Mouse (Mus musculus) limb, embryonic 10.5 days (tissue): Measurements from ENCODE around the gene Aph1a. TPM values are rescaled to one million over a fixed set of nuclear protein-coding genes. Genes with fewer than 3 reads are reported as not detected.
A peak's percentile ranks its signal among the peaks of the same experiment; 100 is the strongest.
"Not testable (repeated sequence)": the region's sequence is repeated elsewhere in the genome, so short reads cannot be mapped to it uniquely, and the experiment has no call there.

Experiments used
- DNase-seq: peaks from one replicate; pipeline ENCODE4 v3.0.0-alpha.2; 2017; ENCODE audit warnings: low spot score
- H3K27ac ChIP-seq: fragments of 300-500 bp; sonication (generic); 2 replicates; pipeline ENCODE4 v1.5.1; 2016; ENCODE audit warnings: mild to moderate bottlenecking
- H3K27me3 ChIP-seq: fragments of 300-500 bp; sonication (generic); 2 replicates; pipeline ENCODE4 v1.6.1; 2016; ENCODE audit warnings: low read depth, mild to moderate bottlenecking; ENCODE audit not compliant: poor library complexity, severe bottlenecking
- H3K36me3 ChIP-seq: fragments of 300-500 bp; sonication (generic); 2 replicates; pipeline ENCODE4 v1.6.1; 2016; ENCODE audit warnings: mild to moderate bottlenecking, moderate library complexity
- H3K4me1 ChIP-seq: fragments of 300-500 bp; sonication (generic); 2 replicates; pipeline ENCODE4 v1.6.1; 2016
- H3K4me3 ChIP-seq: fragments of 300-500 bp; sonication (generic); 2 replicates; pipeline ENCODE4 v1.5.1; 2016; ENCODE audit warnings: mild to moderate bottlenecking, moderate library complexity
- H3K9me3 ChIP-seq: fragments of 300-500 bp; sonication (generic); replicated peaks from 2 replicates; pipeline ENCODE4 v1.6.1; 2016; ENCODE audit warnings: mild to moderate bottlenecking
- WGBS: fragments of 180-500 bp; shearing (Covaris S2); methylation state at CpG from one replicate; pipeline ENCODE4 v1.1.7; 2016; 5-methylcytosine and 5-hydroxymethylcytosine counted together
- polyA plus RNA-seq: library from polyadenylated mRNA; unstranded; fragments of >200 nt; fragmentation: Nextera tagmentation; extraction: Ambion mirVana; gene quantifications from 2 replicates; pipeline ENCODE4 v1.2.1, GENCODE M21; 2016

The Aph1a gene
- polyA plus RNA-seq, 1 experiment from 2014 or later: 24.3 TPM

DNA sequence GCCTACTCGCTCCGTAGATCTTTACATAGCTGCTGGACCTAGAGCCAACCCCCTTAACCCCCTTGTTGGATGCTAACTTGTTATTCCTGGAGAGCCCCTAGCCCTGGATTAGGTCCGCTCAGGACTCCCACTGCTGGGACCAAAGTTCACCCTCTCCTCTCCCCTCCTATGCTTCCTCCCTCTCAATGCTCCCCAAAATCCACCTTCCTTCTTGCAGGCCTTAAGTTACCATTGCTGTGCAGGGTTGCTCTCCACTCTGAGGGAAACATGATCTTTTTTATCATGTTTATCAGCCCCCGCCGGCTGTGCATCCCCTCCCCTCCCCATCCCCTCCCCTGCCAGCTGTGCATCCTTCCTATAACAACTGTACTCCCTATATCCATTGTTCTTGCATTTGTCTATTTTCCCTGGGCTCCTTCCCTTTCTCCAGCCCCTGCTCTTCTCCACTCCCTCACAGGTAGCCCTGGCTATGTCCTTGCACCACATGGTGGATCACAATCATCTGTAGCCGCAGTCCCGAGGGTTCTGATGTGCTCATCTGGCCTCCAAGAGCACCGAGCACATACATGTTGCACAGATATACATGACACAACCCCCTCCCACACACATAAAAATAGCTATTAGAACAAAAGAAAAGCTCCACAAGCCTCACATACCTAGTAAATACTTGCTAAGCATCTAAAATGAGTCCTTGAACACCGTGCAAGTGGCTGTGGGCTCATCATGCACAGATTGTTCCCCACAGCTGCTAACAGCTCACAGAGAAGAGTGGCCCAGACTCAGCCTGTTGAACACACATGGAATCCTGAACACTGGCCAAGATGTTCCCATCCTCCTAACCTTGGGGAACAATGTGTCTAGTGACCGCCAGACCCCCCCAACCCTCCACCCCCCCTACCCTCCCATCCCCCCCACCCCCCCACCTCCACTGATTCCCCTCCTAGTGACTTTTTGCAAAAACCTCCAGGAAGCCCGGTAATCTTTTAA lies 1.4 kb upstream of the Aph1a start:
- 35% methylated on average over 11 of the region's 11 CpGs for WGBS
- DNase-seq: no peak
- Histone ChIP-seq H3K27me3 (no peaks in the 10 kb centered on the region), H3K9me3 (no peaks in the 10 kb centered on the region), H3K4me3 (peak overlapping the region; percentile 39), H3K27ac (peak overlapping the region; percentile 78), H3K36me3 (peaks cover 6% of the 10 kb centered on the region; the same call in 1 of the 2 replicates), H3K4me1 (peaks cover 50% of the 10 kb centered on the region)

GRCm38 (mm10) chr3:95893126-95893525 lies 643 bp upstream of the Aph1a start:
- peak; percentile 39 for DNase-seq
- Histone ChIP-seq H3K9me3 (no peaks in the 10 kb centered on the region), H3K4me1 (peaks cover 50% of the 10 kb centered on the region), H3K27ac (peak overlapping the region; percentile 78), H3K4me3 (peak overlapping the region; percentile 77), H3K36me3 (peaks cover 14% of the 10 kb centered on the region), H3K27me3 (no peaks in the 10 kb centered on the region)
- 11% methylated on average over 7 of the region's 7 CpGs for WGBS

GRCm38 (mm10) chr3:95894317-95895160 lies 770 bp downstream of the Aph1a start:
- H3K4me3 ChIP-seq: peak overlapping the region; percentile 77
- 16% methylated on average over 16 of the region's 16 CpGs for WGBS
- H3K27me3 ChIP-seq: no peaks in the 10 kb centered on the region
- H3K4me1 ChIP-seq: peaks cover 46% of the 10 kb centered on the region
- H3K27ac ChIP-seq: peak overlapping the region; percentile 78
- peaks cover 28% of the 10 kb centered on the region for H3K36me3 ChIP-seq
- H3K9me3 ChIP-seq: no peaks in the 10 kb centered on the region
- peak; percentile 47 for DNase-seq

GRCm38 (mm10) chr3:95895501-95895900 lies 1.7 kb downstream of the Aph1a start:
- not testable (repeated sequence) for H3K27ac ChIP-seq, H3K9me3 ChIP-seq, DNase-seq, H3K27me3 ChIP-seq
- 0 out of 2 replicates have a peak overlapping the region, but pooled peaks have one; percentile 17 for H3K4me3 ChIP-seq
- H3K4me1 ChIP-seq: peaks cover 41% of the 10 kb centered on the region
- peaks cover 38% of the 10 kb centered on the region for H3K36me3 ChIP-seq
- WGBS: 86% methylated on average over 7 of the region's 7 CpGs

DNA sequence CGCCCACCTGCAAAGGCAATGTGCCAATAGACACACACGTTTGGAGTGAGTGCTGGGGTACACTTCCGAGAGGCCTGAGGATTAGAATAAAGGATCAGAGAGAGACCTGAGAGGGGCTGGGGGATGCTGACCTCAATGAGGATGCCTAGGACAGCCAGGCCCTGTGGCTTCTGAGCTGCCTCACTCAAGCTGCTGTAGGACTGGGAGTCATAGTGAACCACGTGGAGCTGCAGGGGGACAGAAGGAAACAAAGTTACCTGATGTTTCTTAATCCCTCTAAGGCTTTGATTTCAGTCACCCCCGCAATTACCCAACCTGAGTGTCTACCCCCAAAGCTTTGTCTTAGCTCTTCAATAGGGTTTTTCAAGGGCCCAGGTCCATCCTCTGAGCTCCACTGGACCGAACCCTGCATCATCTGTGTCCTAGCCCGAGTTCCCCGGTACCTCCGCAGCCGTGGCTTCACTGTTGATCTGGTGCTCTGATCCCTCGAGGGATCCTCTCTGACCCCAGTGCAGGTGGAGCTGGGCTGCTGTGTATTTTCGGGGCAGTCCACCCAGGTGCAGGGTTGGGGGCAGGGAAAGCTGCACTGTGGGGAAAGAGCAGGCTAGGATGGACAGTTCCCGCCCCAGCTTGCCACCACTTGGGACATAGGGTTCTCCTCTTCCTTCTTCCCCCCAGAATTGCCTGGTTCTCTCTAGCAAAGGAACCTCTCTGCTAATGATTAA lies 6.2 kb downstream of the Aph1a start:
- Histone ChIP-seq H3K9me3 (no peaks in the 10 kb centered on the region), H3K36me3 (peaks cover 56% of the 10 kb centered on the region), H3K27ac (no peak overlapping the region), H3K4me3 (no peak overlapping the region), H3K27me3 (no peaks in the 10 kb centered on the region), H3K4me1 (peaks cover 44% of the 10 kb centered on the region)
- WGBS: 83% methylated on average over 13 of the region's 13 CpGs
- DNase-seq: no peak

DNA sequence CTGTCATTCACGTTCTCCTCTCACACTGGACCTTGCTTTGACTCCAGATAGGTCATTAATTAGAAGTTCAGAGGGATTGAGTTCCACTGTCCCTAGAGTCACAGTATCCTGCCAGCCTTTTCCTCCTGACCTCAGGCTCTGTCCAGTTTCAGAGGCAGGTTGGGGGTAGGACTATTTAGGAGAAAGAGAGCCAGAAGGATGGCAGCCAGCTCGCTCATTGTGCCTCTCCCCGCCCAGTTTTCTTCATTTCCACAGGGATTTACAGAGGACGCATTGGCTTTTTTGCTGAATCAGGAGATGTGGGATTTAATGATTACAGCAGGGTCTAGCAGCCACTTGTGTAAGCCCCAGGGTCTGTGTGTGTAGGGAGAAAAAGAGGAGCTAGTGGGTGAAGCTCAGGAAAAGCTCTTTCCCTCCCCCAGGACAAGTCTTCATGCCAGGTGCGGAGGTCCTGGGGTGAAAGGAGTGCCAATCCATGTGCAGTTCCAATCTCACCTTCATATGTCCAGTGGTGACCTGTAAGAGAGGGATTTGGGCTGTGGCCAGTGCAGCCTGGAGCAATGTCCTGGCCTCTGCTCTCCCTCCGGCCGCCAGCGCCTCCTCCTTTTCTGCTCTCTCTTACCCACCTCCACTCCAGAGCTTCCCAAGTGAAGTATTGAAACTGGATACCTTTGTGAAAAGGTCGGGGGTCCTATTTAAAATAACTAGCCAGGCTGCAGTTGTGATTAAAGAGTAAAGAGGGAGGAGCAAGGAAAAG lies 8.0 kb downstream of the Aph1a start:
- Histone ChIP-seq H3K27me3 (no peaks in the 10 kb centered on the region), H3K9me3 (no peaks in the 10 kb centered on the region), H3K4me1 (peaks cover 54% of the 10 kb centered on the region), H3K4me3 (peak overlapping the region; percentile 60), H3K36me3 (peaks cover 51% of the 10 kb centered on the region), H3K27ac (peak overlapping the region; percentile 96)
- 71% methylated on average over 9 of the region's 9 CpGs for WGBS
- no peak for DNase-seq

DNA sequence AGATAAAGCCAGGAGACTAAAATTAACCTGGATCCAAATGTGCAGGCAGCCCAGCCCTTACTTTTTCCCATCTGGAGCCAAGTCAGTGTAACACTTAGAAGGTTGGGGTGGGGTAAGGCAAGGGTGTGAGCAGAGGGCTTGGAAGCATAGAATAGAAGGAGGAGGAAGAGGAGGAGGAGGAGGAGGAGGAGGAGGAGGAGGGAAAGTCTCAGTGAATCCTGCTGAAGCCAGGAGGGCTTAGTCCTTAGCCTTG lies 8.5 kb downstream of the Aph1a start:
- H3K36me3 ChIP-seq: peaks cover 50% of the 10 kb centered on the region
- peak overlapping the region; percentile 60 for H3K4me3 ChIP-seq
- 0 out of 2 replicates have a peak, but pooled peaks cover under 1% of the 10 kb centered on the region for H3K27me3 ChIP-seq
- no peak for DNase-seq
- peak overlapping the region; percentile 96 for H3K27ac ChIP-seq
- no peaks in the 10 kb centered on the region for H3K9me3 ChIP-seq
- peaks cover 59% of the 10 kb centered on the region for H3K4me1 ChIP-seq

GRCm38 (mm10) chr3:95902643-95903042 lies 8.9 kb downstream of the Aph1a start:
- H3K4me3 ChIP-seq: peak overlapping the region; percentile 60
- peak overlapping the region; percentile 96 for H3K27ac ChIP-seq
- H3K4me1 ChIP-seq: peaks cover 61% of the 10 kb centered on the region

GRCm38 (mm10) chr3:95903753-95904502 lies 10.2 kb downstream of the Aph1a start:
- Histone ChIP-seq H3K9me3 (no peaks in the 10 kb centered on the region), H3K27ac (peak overlapping the region; percentile 96), H3K4me3 (peak overlapping the region; percentile 60), H3K36me3 (peaks cover 34% of the 10 kb centered on the region), H3K4me1 (peaks cover 61% of the 10 kb centered on the region), H3K27me3 (0 out of 2 replicates have a peak, but pooled peaks cover 5% of the 10 kb centered on the region)
- peak; percentile 75 for DNase-seq
- WGBS: 1% methylated on average over 15 of the region's 15 CpGs

More at GRCm38 (mm10) chr3:95902643-95903042, 8.9 kb downstream of the Aph1a start:
- 40% methylated on average over 6 of the region's 6 CpGs for WGBS
- DNase-seq: no peak
- peaks cover 47% of the 10 kb centered on the region for H3K36me3 ChIP-seq
- 0 out of 2 replicates have a peak, but pooled peaks cover 4% of the 10 kb centered on the region for H3K27me3 ChIP-seq
- H3K9me3 ChIP-seq: no peaks in the 10 kb centered on the region

DNA sequence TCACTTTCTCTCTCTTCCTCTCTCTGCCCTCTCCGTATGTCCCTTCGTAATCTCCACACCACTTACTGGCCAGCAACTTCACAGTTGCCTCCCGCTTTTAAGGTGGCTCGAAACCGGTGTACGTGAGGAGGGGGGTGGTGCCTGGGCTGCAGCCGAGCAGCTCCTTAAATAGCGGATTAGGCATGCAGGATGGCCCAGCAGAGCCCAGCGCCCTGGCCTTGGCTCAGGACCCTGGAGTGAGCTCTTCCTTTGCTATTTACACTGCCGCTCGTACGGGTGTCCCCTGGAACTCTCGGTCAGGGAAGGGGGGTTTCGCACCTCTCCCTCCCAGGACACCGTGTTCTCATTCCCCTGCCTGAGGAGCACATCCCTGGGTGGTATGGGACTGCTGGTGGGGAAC lies 10.8 kb downstream of the Aph1a start, which contains the start of gene Car14:
Gene Car14 (minus strand): TSS at position 124 of the 400 bp plus-strand sequence.
- 0% methylated on average over 15 of the region's 15 CpGs for whole genome bisulfite sequencing

More for the DNA sequence above, 10.8 kb downstream of the Aph1a start, which contains the start of gene Car14:
- Histone ChIP-seq H3K36me3 (peaks cover 27% of the 10 kb centered on the region), H3K4me1 (peaks cover 61% of the 10 kb centered on the region), H3K9me3 (no peaks in the 10 kb centered on the region), H3K4me3 (peak within 1 kb of the TSS; percentile 60), H3K27me3 (0 out of 2 replicates have a peak, but pooled peaks cover 5% of the 10 kb centered on the region), H3K27ac (peak within 1 kb of the TSS; percentile 96)
- peak; percentile 76 for DNase-seq
